Mouse (Mus musculus) urinary bladder, postnatal 36 days (tissue): ENCODE results near the gene Rabac1.

Experiments used
- DNase-seq, 2 experiments: peaks; one replicate each; pipeline ENCODE4 v3.0.0; 2022; ENCODE audit warnings: low spot score in 2 of 2, mixed read lengths in 1 of 2

Rabac1 gene

DNA sequence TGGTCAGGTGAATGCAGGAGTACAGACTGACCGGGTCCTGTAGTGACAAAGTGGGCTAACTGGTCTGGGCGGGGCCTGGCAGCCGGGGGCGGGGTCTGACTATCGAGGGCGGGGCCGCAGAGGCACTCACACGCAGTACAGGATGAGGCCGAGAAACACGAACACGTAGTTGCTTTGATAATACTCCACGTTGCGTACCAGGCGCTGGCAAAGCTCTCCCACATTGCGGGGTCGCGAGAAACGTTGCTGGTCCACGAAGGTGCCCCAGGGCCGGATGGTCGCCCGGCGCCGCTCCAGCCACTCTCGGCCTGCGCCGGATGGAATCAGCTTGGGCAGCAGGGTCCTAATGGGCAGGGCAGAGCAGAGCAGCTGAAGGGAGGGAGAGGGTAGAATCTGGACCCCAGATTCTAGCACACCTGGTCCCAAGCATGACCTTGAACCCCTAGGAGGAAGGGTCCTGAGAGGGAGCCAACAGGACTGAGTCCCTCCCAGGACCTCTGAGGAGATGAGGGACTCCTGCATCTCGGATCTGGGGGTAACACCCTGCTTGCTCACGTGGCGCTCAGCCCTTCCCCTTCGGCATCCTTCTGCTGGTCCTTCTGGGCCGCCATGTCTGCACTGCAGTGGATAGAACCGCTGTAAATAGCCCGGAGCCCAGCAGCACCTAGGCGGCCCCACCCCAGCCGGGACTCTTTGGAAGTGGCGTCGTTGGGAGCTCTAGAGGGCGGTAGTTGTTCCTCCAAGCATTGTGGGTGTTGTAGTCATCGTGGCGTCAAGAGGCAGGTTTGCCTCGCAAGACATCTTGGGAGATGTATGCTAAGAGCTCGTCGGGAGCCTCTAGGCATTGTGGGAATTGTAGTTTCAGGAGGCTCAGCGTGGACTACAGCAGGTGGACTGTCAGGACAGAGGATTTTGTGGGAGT is at the start of gene Rabac1:
Rabac1 (minus strand) TSS at position 783 of the 922 bp plus-strand sequence.
- DNase-seq = peak; percentile 87 to 92

DNA sequence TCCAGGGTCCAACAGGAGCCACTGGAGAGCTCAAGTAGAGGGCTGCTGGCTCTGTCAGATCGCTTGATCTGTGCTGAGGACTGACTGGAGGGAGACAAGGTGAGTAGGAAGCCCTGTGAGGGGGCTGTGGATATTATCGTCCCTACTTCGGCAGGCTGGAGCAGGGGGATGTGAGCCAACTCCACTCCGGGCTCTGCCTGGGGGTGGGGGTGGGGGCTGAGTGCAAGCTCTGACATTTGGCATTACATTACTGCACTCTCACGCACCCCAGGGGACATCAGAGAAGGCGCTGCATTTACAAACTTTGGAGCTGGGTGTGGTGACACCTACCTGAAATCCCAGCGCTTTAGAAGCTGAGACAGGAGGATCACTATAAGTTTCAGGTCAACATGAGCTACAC is 39.0 kb upstream of the Rabac1 start:
- DNase-seq = no peak

DNA sequence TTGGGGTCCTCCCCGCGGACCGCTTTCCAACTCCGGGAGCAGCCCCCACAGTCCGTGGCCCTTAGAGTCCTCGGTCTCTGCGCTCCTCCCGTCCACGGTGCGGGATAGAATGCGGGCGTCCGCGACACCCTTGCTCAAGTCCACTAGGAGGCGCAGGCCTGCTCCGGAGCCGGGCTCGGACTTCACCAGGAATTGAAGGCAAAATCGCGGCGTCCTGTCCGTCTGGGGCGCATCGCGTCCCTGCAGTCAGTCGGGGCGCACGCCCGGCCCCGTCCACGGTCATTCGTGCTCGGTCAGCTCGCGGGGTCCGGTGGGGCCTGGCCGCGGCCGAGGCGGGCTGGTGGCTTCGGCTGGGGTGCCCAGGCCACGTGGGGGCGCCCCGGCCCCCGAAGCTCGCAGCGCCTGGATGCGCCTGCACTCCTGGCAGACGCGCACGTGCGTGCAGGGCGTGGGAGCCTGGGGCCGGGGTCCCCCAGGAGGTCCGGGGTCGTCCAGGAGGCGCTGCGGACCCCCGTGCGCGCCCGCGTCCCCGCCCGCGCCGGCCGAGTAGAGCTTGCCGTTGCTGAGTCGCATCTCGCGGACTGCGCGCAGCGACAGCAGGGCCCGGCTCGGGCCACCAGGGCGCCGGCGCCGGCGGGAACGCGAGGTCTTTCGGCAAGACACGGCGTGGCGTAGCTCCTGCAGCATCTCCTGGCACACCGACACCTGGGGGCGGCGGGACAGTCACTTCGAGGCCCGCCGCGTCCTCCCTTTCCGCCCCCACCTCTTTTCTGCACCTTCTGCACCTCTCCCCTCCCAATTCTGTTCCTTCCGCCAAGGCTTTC is 37.7 kb upstream of the Rabac1 start:
- DNase-seq = peak; percentile 18 to 28

DNA sequence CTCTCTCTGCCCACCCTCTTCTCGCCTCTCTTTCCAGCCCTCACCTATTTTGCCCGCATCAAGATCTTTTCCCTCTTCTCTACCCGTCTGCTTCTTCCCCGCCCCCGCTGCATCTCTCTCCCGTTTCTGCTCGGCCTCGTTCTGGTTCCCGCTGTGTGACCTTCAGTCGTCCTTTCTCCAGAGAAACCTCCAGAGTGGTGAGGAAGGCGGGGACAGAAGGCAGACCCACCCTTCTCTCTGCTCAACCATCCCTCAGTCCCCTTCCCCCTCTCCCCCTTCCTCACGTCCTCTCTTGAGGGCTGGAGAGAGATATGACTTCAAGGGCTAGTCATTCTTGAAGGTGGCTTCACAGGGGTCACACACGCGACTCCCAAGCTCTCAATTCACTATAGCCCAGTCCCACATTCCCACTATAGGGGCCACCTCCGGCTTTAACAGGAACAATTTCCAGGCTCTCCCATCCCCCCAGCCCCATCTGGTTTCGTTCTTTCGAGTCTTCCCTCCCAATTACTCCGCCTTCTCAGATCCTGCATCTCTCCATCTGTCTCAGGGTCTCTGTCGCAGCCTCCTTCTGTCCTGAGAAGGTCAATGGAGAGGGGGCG is 36.6 kb upstream of the Rabac1 start:
- no peak for DNase-seq

DNA sequence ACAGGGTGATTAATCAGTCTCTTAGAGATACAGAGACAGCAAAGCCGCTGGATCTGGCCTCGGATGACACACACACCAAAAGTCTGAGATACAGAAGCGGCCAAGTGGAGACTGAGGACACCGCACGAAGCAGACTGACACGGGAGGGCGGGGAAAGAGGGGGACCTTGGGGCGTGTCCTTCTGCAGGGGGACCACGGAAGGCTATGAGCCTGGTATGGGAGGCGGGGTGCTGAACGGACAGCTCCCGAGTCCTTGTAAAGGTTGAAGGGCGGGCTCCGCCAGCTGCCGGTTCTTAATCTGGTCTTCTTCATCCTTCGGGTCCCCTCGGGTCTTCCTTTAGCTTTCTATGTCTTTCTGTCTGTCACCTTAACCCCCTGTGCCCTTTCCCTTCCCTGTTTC is 36.1 kb upstream of the Rabac1 start:
- peak; percentile 25 to 42 for DNase-seq

DNA sequence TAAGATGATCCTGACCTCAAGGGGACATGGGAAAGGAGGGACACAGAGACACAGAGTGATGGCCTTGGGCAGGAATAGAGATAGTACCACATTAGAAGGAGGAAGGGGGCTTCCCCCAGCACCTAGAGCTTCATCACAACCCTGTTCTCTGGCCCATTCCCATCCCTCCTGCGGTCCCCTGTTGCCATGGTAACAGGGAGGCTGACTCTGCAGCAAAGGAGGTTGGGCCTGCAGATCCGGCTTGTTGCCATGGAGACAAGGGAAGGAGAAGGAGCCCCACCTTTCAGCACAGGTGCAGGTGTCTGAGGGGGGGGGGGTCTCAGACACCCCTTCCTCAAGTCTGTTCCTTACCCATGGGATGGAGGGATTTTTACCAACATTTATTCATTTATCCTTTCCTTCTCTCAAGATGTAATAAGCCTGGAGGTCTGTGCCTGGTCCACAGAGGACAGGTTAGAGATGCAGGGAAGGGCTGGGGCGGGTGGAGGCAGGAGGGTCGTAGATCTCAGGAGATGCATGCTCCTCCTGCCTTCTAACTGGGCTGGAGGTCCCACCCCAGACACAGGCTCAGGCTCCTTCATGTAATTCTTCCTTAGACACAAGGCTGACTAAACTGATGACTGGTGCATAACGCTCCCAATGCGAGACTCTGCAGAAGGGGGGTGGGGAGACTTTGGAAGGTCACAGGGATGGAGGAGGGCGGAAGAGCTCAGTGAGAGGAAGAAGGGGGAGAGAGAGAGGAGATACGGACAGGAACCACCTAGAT is 35.2 kb upstream of the Rabac1 start:
- no peak for DNase-seq

DNA sequence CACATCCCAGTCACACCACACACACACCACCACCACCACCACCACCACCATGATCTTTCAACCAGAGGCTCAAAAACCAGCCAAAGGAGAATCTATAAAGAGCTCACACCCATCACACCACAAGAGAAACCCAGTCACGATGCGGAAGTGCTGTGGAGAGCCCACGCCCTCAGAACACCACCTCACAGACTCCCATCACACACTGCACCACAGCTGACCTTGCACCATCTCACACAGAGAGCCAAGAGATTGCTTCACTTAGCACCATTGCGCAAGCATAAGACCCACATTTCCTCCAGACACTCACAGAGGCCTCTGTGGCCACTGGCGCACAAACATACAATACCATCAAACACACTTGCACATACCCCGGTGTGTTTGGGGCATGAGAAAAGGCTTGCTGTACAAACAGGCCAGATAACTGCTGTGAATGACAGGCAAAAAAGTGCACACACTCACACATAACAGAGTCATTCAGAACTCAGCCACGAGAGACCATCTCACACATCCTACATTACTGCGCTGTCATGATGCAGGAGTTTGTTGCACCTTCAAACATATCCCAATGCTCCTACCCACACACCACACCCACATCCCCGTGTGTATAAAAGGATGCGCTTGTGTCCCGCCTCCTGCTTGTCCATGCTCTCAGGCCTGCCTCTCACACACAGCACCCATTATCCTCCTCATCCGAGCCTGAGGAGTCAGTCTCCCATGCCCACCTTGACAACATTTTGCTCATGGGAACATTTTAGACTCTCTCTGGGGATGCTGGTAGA is 34.2 kb upstream of the Rabac1 start:
- peak in 1 of 2 experiments; percentile 56 for DNase-seq

DNA sequence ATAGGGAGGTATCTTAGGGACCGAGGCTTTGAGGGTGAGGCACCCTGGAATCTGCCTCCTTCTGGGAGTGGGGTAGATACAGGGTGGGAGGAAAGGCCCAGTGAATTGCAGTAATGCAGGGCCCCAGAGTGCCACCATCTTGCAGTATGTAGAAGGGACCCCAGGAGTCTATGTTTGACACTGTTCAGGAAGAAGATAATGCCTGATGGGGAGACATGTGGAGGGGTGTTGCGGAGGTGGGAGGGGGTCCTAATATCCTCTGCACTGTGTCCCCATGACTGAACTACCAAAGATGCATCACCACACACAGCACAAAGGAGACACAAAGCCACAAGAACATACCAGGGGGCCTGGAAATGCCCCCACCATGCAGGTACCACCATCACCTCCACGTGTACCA is 33.6 kb upstream of the Rabac1 start:
- no peak for DNase-seq

DNA sequence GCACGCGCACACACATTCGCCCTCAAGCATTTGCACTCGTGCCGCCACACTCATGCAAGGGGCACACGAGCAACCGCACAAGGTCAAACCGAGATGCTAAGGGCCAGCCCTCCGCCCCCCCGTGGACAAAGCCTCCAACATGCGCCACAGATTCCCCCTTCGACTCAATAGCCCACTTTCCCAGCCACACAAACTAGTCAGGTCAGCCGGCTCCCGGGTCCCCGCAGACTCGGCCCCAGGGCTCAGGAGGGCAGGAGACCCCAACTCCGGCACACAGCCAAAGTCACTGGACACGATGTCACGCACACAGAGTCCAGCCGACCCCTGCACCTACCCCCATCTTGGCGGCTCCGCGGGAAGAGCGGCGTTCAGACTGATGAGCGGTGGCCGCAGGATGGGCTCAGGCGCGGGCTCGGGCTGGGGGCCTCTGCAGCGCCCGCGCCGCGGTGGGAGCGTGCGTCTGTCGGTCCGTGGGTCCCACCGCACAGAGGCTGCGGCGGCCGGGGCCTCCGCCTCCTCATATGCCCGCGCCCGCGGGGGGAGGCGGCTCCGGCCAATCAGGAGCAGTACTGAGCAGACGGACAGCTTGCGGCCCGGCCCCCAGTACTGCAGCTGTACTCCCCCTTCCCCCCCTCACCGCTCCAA is 33.0 kb upstream of the Rabac1 start, which contains the start of gene Atp1a3:
Atp1a3 (minus strand) TSS at position 538 of the 645 bp plus-strand sequence.
- DNase-seq = no peak

DNA sequence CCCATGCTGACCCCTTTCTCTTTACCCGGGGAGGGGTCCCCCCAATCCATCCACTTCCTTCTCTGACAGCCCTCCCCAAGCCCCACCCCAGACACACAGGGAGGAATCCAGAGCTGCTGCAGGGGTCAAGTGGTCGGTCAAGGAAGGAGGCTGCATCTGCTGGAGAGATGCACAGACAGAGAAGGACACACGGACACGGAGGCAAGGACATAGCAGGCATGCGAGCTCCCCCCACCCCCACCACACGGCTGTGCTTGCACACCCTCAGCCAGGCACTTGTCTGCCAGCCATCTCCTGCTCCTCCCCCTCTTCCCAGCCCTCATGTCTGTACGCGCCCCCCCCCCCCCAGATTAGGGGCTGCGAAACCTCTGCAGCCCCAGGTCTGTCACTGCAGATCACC is 32.3 kb upstream of the Rabac1 start:
- no peak for DNase-seq

DNA sequence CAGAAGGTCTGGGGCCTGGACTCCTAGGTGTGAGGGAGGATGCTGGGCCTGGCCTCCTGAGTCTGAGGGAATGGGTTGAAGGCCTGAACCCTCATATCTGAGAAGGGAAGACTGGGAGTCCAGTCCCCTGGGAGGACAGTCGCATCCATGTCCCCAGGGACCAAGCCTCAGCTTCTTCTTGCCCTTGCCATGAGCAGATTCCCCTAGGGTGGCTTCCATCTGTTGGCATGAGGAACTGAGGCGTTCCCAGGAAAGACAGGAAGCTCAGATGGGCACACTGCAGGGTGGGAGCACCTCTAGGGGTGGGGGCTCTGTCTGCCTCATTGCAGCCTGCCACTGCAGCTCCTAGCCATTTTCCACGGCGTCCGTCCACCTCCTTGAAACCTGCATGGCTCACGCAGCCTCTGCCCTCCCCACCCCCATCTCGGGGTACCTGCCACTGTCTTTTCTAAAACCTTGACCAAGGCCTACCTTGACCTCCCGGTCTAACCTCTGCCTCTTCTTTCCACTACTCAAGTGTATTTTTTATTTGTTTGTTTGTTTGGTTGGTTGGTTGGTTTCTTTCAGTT is 31.4 kb upstream of the Rabac1 start:
- no peak for DNase-seq

DNA sequence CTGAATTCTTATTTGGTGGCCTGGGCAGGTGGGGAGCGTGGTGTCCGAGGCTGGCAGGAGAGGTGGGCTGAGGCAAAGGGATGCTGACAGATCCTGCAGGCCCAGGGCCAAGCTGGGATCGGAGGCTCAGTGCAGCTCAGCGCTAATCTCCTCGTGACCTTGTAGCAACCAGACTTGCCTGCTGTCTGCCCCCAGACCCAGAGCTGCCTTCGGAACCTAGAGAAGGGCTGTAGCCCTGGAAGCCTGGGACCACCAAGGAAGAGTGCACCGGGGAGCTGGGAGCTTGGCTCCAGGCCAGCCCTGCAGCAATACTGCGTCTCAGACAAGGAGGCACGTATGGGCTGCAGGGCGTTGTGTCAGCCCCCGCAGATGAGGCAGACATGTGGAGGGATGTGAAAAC is 30.7 kb upstream of the Rabac1 start:
- no peak for DNase-seq

DNA sequence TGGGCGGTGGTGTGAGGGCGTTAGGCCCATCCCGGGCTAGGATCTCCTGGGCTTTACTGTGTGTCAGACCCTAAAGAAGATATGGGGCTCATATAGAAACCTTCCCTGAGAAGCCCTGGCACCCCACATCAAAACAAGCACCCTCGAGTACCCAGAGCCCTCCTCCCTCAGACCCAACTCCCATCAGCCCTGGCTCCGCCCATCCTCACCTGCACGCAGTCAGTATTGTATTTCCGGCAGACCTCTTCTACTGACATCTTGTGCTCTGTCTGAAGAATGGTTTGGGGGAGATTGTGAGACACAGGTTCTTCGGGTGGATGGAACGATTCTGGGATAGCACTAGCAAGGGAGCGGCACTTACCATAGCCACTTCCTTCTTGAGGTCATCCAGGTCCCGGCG is 28.2 kb upstream of the Rabac1 start:
- no peak for DNase-seq

DNA sequence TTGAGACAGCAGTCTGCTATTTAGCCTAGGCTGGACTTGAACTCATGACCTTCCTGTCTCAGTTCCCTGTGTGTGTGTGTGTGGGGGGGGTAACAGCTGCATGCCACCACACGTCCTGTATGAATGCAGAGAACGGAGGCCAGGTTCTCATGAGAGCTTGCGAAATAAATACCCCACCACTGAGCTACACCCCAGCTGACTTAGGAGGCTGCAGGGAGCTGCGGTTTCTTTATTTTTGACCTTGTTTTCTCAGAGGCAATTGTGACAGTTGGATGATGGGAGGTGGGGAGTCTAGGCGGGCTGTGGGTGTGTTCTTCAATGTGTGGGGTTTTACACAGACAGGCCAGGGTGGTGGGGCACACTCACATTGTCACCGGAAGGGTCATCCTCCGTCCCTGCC is 27.7 kb upstream of the Rabac1 start:
- no peak for DNase-seq

DNA sequence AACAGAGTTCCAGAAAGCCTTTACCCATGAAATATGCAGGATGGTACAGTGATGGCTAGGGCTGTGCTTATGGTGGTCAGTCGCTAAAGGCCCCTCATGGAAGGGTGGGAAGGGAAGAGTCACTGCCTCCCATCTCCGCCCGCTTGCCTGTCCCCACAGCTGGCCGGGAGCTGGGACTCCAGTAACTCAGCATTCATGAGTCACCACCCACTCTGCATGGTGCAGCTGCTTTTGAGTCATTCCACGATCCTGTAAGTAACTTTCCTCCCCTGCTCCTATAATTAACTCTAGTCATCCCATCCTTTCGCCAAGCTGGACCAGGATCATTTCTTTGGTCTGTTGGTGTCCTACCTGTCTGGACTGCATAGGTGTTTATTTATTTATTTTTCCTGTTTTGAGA is 20.5 kb upstream of the Rabac1 start:
- DNase-seq = no peak

DNA sequence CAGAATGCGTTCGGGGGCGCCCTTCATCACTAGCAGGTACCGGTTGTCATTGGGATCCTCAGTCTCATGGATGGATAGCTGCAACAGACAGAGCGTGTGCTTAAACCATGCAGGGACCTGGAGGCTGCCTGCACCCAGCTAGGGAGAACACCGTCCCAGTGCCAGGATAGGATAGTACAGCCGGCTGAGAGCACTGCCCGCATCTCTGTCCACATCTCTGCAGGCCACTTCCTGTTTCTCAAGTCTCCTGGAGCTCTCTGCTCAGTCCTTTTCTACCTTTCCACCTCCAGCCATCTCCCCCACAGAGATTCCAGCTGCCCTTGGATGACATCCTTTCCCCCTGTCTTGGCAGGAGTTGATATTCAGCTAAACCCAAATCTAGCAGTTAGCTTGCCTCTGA is 17.9 kb upstream of the Rabac1 start:
- no peak for DNase-seq

DNA sequence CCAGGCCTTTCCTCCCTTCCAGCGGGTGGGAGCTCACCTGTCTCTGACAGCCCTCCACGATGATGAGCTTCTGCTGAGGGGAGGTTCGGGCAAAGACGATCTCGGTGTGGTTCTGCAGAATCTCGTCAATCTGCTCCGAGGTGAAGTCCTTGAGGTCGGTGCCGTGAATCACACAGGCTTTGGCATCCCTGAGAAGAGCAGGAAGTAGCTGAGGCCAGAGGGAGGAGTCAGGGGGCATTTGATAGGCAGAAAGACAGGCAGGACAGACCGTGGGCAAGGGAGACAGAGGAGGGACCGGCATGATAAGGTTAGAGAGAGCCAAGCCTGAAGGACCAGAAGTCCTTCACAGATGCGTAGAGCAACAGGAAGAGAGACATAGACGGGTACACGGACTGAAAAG is 15.4 kb upstream of the Rabac1 start:
- no peak for DNase-seq

DNA sequence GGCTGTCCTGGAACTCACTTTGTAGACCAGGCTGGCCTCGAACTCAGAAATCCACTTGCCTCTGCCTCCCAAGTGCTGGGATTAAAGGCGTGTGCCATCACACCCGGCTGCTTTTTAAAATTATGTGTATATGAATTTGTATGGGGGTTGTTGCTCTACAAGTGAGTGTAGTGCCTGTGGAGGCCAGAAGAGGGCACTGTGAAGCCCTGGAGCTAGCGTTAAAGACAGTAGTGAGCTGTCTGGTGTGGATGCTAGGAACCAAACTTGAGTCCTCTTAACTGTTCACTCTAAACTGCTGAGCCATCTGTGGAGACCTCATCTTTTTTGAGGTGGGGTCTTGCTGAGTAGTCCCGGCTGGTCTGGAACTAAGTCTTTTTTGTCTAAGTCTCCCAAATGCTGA is 13.2 kb upstream of the Rabac1 start:
- no peak for DNase-seq

DNA sequence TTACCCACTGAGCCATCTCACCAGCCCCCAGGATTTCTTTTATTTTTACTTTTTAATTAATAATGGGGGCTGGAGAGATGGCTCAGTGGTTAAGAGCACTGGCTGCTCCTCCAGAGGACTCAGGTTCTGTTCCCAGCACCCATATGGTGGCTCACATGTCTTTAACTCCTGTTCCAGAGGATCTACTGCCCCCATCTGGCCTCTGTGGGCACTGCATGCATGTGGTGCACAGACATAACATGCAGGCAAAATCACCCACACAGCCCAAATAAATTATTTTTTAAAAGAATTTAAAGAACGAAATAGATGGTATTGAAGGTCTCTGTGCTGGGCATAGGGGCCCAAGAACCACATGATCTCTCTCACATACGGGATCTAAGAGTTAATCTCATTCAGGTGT is 11.8 kb upstream of the Rabac1 start:
- DNase-seq = no peak

DNA sequence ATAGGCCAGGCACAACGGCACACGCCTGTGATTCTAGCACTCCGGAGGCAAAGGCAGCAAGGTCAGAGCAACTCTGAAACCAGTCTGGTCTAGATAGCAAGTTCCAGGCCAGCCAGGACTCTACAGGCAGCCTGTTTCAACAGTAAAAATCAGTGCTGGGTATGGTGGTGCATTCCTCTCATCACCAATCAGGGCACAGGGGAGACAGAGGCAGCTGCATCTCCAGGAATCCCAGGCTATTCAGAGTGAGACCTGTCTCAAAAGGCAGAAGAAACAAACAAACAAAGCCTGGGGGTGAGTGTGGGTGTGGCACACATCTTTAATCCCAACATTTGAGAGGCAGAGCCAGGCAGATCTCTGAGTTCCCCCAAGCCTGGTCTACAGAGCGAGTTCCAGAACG is 10.8 kb upstream of the Rabac1 start:
- no peak for DNase-seq
